Mouse (Mus musculus) embryonic facial prominence, embryonic 10.5 days (tissue): ENCODE results near the gene Zmiz1. TPM values are rescaled to one million over a fixed set of nuclear protein-coding genes. Genes with fewer than 3 reads are reported as not detected.
A peak's percentile ranks its signal among the peaks of the same experiment; 100 is the strongest.

Experiments used
- DNase-seq: peaks from one replicate; pipeline ENCODE4 v3.0.0-alpha.2; 2017; ENCODE audit warnings: low spot score
- H3K27ac ChIP-seq: fragments of 300-500 bp; sonication (generic); replicated peaks from 2 replicates; pipeline ENCODE4 v1.5.1; 2016; ENCODE audit warnings: mild to moderate bottlenecking
- H3K27me3 ChIP-seq: fragments of 300-500 bp; sonication (generic); replicated peaks from 2 replicates; pipeline ENCODE4 v1.6.1; 2016; ENCODE audit warnings: low read depth, mild to moderate bottlenecking; ENCODE audit not compliant: poor library complexity, severe bottlenecking
- H3K36me3 ChIP-seq: fragments of 300-500 bp; sonication (generic); replicated peaks from 2 replicates; pipeline ENCODE4 v1.6.1; 2016; ENCODE audit warnings: mild to moderate bottlenecking, moderate library complexity
- H3K4me1 ChIP-seq: fragments of 300-500 bp; sonication (generic); 2 replicates; pipeline ENCODE4 v1.6.1; 2016
- H3K4me3 ChIP-seq: fragments of 300-500 bp; sonication (generic); 2 replicates; pipeline ENCODE4 v1.5.1; 2016; ENCODE audit warnings: mild to moderate bottlenecking, moderate library complexity
- H3K9me3 ChIP-seq: fragments of 300-500 bp; sonication (generic); 2 replicates; pipeline ENCODE4 v1.6.1; 2016; ENCODE audit warnings: mild to moderate bottlenecking
- WGBS: fragments of 180-500 bp; shearing (Covaris S2); methylation state at CpG from one replicate; pipeline ENCODE4 v1.1.7; 2016; 5-methylcytosine and 5-hydroxymethylcytosine counted together
- polyA plus RNA-seq: library from polyadenylated mRNA; unstranded; fragments of >200 nt; fragmentation: Nextera tagmentation; extraction: Ambion mirVana; gene quantifications from 2 replicates; pipeline ENCODE4 v1.2.1, GENCODE M21; 2016

The Zmiz1 gene
- polyA plus RNA-seq, 1 experiment from 2014 or later: 42.8 TPM

GRCm38 (mm10) chr14:25631481-25631880, 172.5 kb downstream of the Zmiz1 start:
- no peak overlapping the region for H3K4me3 ChIP-seq
- peaks cover 88% of the 10 kb centered on the region for H3K36me3 ChIP-seq
- H3K9me3 ChIP-seq: no peaks in the 10 kb centered on the region
- WGBS: 88% methylated on average over 6 of the region's 6 CpGs
- no peaks in the 10 kb centered on the region for H3K27me3 ChIP-seq
- no peak for DNase-seq
- H3K4me1 ChIP-seq: peaks cover 42% of the 10 kb centered on the region
- H3K27ac ChIP-seq: no peak overlapping the region

- Histone ChIP-seq H3K4me3 (no peak overlapping the region), H3K27me3 (no peaks in the 10 kb centered on the region), H3K9me3 (no peaks in the 10 kb centered on the region), H3K36me3 (peaks cover 88% of the 10 kb centered on the region), H3K4me1 (peaks cover 30% of the 10 kb centered on the region), H3K27ac (0 out of 2 replicates have a peak overlapping the region, but pooled peaks have one; percentile 19)
- WGBS: 86% methylated on average over 14 of the region's 14 CpGs
- DNase-seq: no peak
Observed at GRCm38 (mm10) chr14:25633539-25634300, 174.7 kb downstream of the Zmiz1 start.

GRCm38 (mm10) chr14:25634328-25634727, 175.3 kb downstream of the Zmiz1 start:
- Histone ChIP-seq H3K4me1 (peaks cover 27% of the 10 kb centered on the region), H3K4me3 (no peak overlapping the region), H3K36me3 (peaks cover 88% of the 10 kb centered on the region), H3K27ac (0 out of 2 replicates have a peak overlapping the region, but pooled peaks have one; percentile 19), H3K27me3 (no peaks in the 10 kb centered on the region), H3K9me3 (no peaks in the 10 kb centered on the region)
- DNase-seq: no peak
- 77% methylated on average over 9 of the region's 9 CpGs for WGBS

GRCm38 (mm10) chr14:25635746-25636145, 176.8 kb downstream of the Zmiz1 start:
- no peak overlapping the region for H3K27ac ChIP-seq
- no peak for DNase-seq
- H3K9me3 ChIP-seq: no peaks in the 10 kb centered on the region
- no peaks in the 10 kb centered on the region for H3K27me3 ChIP-seq
- 81% methylated on average over 12 of the region's 12 CpGs for WGBS
- H3K4me1 ChIP-seq: peaks cover 28% of the 10 kb centered on the region
- peaks cover 88% of the 10 kb centered on the region for H3K36me3 ChIP-seq
- no peak overlapping the region for H3K4me3 ChIP-seq

GRCm38 (mm10) chr14:25636297-25636696, 177.3 kb downstream of the Zmiz1 start:
- Histone ChIP-seq H3K4me1 (peaks cover 28% of the 10 kb centered on the region), H3K27me3 (no peaks in the 10 kb centered on the region), H3K4me3 (no peak overlapping the region), H3K27ac (no peak overlapping the region), H3K9me3 (no peaks in the 10 kb centered on the region), H3K36me3 (peaks cover 88% of the 10 kb centered on the region)
- WGBS: 70% methylated on average over 7 of the region's 7 CpGs
- no peak for DNase-seq

GRCm38 (mm10) chr14:25639120-25639758, 180.3 kb downstream of the Zmiz1 start:
- Histone ChIP-seq H3K27me3 (no peaks in the 10 kb centered on the region), H3K4me3 (no peak overlapping the region), H3K36me3 (peaks cover 98% of the 10 kb centered on the region), H3K4me1 (peaks cover 14% of the 10 kb centered on the region), H3K9me3 (no peaks in the 10 kb centered on the region), H3K27ac (no peak overlapping the region)
- WGBS: 88% methylated on average over 11 of the region's 11 CpGs
- no peak for DNase-seq

GRCm38 (mm10) chr14:25639979-25640378, 181.0 kb downstream of the Zmiz1 start:
- no peak overlapping the region for H3K27ac ChIP-seq
- H3K4me1 ChIP-seq: peaks cover 13% of the 10 kb centered on the region
- WGBS: 90% methylated on average over 3 of the region's 3 CpGs
- H3K4me3 ChIP-seq: no peak overlapping the region
- no peaks in the 10 kb centered on the region for H3K27me3 ChIP-seq
- no peaks in the 10 kb centered on the region for H3K9me3 ChIP-seq
- peaks cover 100% of the 10 kb centered on the region for H3K36me3 ChIP-seq
- no peak for DNase-seq

- Histone ChIP-seq H3K4me3 (no peak overlapping the region), H3K27ac (no peak overlapping the region), H3K4me1 (peaks cover 13% of the 10 kb centered on the region), H3K27me3 (no peaks in the 10 kb centered on the region), H3K36me3 (peaks cover 100% of the 10 kb centered on the region), H3K9me3 (no peaks in the 10 kb centered on the region)
- DNase-seq: no peak
- 73% methylated on average over 6 of the region's 6 CpGs for WGBS
Observed at GRCm38 (mm10) chr14:25640421-25641056, 181.6 kb downstream of the Zmiz1 start.

GRCm38 (mm10) chr14:25641067-25641466, 182.1 kb downstream of the Zmiz1 start:
- H3K9me3 ChIP-seq: no peaks in the 10 kb centered on the region
- no peak for DNase-seq
- peaks cover 100% of the 10 kb centered on the region for H3K36me3 ChIP-seq
- no peak overlapping the region for H3K27ac ChIP-seq
- no peak overlapping the region for H3K4me3 ChIP-seq
- WGBS: 91% methylated on average over 6 of the region's 6 CpGs
- no peaks in the 10 kb centered on the region for H3K27me3 ChIP-seq
- peaks cover 8% of the 10 kb centered on the region for H3K4me1 ChIP-seq

- H3K4me1 ChIP-seq: no peaks in the 10 kb centered on the region
- no peak overlapping the region for H3K27ac ChIP-seq
- H3K4me3 ChIP-seq: no peak overlapping the region
- H3K27me3 ChIP-seq: no peaks in the 10 kb centered on the region
- H3K36me3 ChIP-seq: peaks cover 100% of the 10 kb centered on the region
- no peak for DNase-seq
- 92% methylated on average over 9 of the region's 9 CpGs for WGBS
- no peaks in the 10 kb centered on the region for H3K9me3 ChIP-seq
Observed at GRCm38 (mm10) chr14:25645717-25646116, 186.7 kb downstream of the Zmiz1 start.

- H3K4me1 ChIP-seq: no peaks in the 10 kb centered on the region
- peak; percentile 63 for DNase-seq
- no peak overlapping the region for H3K27ac ChIP-seq
- no peaks in the 10 kb centered on the region for H3K9me3 ChIP-seq
- WGBS: 74% methylated on average over 2 of the region's 2 CpGs
- no peaks in the 10 kb centered on the region for H3K27me3 ChIP-seq
- H3K4me3 ChIP-seq: no peak overlapping the region
- H3K36me3 ChIP-seq: peaks cover 100% of the 10 kb centered on the region
Observed at GRCm38 (mm10) chr14:25646161-25646621, 187.2 kb downstream of the Zmiz1 start.

- Histone ChIP-seq H3K4me3 (no peak overlapping the region), H3K27me3 (no peaks in the 10 kb centered on the region), H3K4me1 (no peaks in the 10 kb centered on the region), H3K27ac (no peak overlapping the region), H3K9me3 (no peaks in the 10 kb centered on the region), H3K36me3 (peaks cover 100% of the 10 kb centered on the region)
- 96% methylated on average over 4 of the region's 4 CpGs for WGBS
- DNase-seq: no peak
Observed at GRCm38 (mm10) chr14:25651131-25651530, 192.1 kb downstream of the Zmiz1 start.
